Mouse (Mus musculus): Measurements from ENCODE around the gene Calcrl. TPM values are rescaled to one million over a fixed set of nuclear protein-coding genes. Genes with fewer than 3 reads are reported as not detected.

The Calcrl gene
- total RNA-seq, 2 experiments from 2014 or later = 9.0 to 9.1 TPM

DNA sequence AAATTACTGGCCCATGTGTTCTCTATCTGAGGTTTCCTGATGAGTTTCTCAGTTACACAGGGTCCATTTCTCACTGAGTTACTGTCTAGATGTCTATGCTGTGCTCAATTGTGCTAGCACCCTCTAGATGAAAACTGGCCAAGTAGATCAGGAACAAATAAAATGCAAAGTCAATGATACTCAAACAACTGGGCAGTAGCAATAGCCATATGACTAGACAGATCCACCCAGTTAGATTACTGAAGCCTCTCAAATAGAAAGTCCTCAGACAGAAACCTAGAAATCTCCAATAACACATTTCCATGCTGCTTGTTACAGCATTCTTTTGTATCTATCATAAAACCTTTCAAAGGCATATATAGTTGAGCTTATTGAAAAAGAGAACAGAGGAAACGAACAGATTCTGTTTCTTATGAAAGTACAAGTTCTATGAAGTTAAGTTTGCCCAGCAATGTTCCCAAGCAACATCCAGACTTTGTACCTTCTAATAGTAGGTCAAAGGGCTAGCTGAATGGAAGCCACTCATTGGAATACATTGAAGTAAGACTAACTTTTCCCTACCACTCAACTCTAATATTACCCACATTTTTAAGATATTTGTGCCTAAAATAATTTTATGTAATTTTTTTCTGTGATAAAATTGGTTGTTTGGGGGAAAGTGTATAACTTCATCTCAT lies 87.3 kb downstream of the Calcrl start:
- DNase-seq (ENCODE audit: extremely low spot score in 1 of 2, low spot score in 1 of 2) = no peak

DNA sequence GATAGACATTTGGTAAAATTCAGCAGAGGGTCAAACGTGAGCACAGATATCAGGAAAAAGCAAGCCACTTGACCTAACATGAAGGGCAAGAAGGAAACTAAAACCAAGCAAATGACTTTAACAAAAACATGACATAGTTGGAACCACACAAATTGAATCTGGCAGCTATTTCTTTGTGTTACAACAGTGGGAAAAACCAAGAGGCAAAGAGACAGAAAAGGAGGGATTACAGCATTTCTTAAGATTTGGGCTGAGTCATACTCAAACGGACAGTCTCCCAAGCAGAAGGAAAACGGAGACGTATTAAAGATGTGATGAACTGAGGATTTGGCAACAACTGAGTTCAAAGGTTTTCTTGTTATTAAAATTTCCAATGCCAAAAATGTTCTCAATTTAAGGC lies 88.9 kb downstream of the Calcrl start:
- no peak for DNase-seq (ENCODE audit: extremely low spot score in 1 of 2, low spot score in 1 of 2)

DNA sequence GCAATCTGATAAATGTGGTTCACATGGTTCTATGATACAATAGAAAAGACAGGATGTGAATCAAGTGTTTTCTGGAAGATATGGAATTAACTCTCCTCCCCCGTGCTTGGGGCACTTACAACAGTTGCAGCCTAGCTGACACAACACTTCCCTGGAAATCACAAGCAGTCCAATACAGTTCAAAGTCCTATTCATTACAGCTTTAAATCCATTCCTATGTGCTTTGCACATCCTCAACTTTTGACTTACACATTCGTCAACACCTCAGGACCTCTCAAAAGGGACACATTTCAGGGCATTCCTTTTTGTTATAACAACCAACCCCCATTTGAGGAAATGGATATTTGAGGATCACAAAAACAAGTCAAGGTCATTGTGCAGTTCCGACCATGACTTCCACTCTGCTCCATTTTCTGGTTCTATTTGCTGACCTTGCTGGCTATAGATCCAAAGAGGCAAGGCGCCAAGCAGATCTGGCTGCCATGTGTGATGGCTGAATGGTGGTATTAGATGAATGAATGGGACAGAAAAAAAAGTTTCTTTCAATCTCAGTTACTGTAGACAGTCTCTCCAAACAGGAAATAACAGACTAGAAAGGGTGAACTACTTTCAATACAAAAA lies 108.9 kb downstream of the Calcrl start:
- DNase-seq (ENCODE audit: extremely low spot score in 1 of 2, low spot score in 1 of 2) = no peak

DNA sequence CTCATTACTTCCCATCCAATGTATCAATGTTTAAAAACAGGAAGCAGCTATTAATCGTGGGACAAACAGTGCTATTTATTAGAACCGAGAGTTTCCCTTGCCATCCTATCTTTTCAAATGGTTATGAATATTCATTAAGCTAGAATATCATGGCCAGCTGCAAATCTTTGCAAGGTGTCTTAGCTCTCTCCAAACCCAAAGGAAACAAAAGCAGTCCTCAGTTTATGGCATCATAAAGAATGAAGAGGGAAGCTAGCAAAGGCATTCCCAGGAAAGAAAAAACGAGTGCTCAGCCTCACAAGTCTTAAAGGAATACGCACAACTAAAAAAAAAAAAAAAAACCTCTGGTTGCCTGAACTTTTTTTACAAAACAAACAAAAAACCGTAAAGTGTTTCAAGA lies 128.7 kb downstream of the Calcrl start:
- no peak for DNase-seq (ENCODE audit: extremely low spot score in 1 of 2, low spot score in 1 of 2)

DNA sequence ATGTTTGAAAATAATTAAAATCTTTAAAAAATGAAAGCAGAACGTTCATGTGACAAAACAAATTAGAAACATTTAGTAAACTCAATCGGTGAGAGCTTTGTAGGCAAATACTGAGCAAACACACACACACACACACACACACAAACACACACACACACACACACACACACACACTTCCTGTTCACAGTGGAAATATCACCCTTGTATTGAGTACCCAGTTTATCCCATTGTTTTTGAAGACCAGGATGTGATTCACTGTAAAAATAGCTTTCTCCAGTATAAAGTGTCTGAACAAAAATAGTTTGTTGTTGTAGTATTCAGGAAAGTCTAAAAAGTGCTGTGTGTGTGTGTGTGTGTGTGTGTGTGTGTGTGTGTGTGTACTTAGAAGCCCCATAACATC lies 130.1 kb downstream of the Calcrl start:
- no peak for DNase-seq (ENCODE audit: extremely low spot score in 1 of 2, low spot score in 1 of 2)

DNA sequence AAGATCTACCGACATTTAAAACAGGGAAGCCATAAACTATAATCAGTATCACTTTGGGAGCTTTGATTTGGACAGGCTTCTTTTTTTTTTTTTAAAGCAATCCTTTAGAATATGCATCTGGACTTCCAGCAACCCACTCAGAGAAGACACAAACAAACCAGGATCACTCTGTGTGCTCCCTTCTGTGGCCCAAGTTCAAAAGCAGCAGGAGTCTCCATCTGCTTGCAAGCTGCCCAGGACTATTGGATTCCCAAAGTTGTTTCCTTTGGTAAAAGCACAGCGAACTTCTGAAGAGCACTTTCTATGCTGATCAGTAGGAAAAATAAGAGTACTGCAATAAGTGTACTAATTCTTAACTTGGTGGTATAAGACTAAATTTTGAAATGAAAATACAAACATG lies 130.6 kb downstream of the Calcrl start:
- DNase-seq (ENCODE audit: extremely low spot score in 1 of 2, low spot score in 1 of 2) = no peak

DNA sequence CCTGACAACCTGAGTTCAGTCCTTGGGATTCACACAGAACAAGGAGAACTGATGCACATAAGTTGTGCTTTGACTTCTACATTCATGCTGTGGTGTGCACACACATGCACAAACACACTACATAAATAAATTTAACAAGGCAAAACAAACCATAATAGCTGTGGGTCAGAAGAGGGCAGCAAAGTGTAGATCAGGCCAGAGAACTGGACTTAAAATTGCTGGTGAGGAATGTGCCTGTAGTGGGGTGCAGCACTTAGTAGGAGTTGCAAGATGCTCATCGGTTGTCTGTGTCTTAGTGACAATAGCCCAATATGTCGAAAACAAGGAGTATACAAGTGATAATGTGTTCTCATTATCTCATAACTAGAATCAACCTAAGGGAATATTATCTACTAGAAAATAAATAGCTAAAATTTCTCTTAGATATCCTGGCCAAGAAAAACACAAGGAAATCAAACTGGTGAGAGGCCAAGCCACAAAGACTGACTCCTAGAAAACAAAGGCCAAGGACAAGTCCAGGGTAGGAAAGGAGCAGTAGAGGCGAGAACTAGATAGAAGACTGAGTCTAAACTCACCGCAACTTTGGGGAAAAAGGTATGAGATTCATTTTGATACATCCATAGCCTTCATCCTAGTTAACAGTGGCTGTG lies 132.7 kb downstream of the Calcrl start:
- DNase-seq (ENCODE audit: extremely low spot score in 1 of 2, low spot score in 1 of 2) = no peak

DNA sequence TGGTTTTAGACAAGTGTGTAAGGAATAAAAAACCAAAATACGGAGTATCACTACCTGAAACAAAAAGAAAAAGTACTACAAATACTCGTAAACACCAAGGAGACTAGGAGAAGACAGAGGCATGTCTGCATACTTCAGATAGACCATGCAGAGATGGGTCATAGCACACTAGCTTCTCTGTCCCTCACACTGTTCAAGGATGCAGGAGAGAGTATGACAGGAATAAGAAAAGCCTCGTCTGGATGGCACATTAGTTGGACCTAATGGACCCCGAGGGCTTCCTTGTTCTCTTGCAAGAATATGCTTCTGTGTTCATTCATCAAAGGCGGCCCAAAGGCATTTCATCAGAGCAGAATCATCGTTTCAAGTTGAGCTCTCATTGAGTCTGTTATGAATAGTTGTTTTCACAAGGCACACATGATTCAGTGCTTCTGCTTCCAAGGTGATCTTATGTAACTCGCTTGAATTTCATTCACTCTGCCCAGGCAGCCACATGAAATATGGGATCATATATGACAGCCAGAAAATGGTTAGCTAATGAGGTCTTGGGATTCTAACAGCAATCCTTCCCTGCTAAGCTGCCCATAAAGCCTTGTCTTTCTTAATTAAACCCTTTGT lies 136.2 kb downstream of the Calcrl start:
- DNase-seq (ENCODE audit: extremely low spot score in 1 of 2, low spot score in 1 of 2) = no peak

Other genes with a start within 250 kb of the Calcrl start
- 1 to 10 TPM; 3.1 to 3.3 TPM for gene Tfpi, start 51.4 kb upstream of the Calcrl start, total RNA-seq (2021)
- gene Ctnnd1, start 225.4 kb upstream of the Calcrl start, total RNA-seq (2021) = 10 to 100 TPM; 46.1 to 59.1 TPM
- gene Btbd18, start 233.7 kb upstream of the Calcrl start, total RNA-seq (2021) = not detected
- gene Selenoh, start 245.4 kb upstream of the Calcrl start, total RNA-seq (2021) = 10 to 100 TPM; 30.3 to 31.5 TPM

Data from layer of hippocampus, postnatal 25 days (tissue).